In the genomic region with DNA sequence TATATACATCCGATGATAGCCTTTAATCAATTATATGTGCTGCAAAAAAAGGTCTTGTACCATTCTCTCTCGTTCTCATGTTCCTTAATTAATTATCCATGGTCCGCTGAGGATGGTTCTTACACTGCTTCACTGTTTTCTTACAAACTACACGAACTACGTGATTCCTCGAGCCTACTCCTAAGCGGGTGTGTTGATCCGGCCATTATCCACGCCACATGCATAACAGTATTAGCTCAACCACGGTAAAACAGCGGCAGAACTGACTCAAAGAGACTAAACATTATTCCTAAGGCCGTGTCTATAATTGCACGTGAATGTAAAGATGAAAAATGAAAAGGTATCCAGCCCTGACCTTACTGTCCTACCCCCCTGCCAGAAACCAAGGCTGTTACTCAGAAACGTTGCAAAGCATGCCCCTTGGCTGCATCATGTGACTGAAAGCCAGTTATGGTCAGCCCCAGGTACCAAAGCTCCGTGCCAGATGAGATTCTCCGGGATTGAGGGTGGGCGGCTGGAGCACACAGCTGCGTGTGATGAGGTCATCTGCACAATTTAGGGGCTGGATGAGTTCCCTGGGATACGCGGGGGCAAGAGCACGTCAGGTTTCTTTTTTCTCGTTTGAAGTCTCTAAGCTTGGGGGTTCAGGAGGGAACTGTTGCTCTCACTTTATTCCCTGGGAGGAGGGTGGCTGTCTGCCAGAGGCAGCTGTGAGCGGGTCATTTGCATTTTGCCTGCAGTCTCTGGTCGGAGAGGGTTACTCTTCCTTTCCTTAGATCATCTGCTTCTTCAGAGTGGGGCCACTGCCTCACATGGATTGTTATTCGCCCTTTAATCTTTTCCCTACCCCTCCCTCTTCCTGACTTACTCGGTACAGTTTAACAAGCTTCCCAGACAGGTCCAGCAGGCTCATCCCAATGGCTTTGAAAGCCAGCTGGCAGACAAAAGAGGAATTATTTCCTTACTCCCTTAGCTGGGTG, we compare ENCODE assay signal across 9 mouse cellular contexts.
DNase-seq lines count a peak whose midpoint lies in the region; ATAC-seq and TF ChIP-seq lines count a peak whose summit lies in the region.
"Had no signal": no experiment of that assay in that cellular context is flagged by ENCODE, and none has a peak within 500 bp of the region (broad histone marks: within the 10 kb centered on the region; RNA-seq: fewer than 3 reads in every experiment).

No protein-coding gene starts in this region.

- DNase-seq in layer of hippocampus, adult 2 months (ENCODE audit: low spot score in 2 of 2): no peak
- no peak for DNase-seq in layer of hippocampus, adult 8-10 months (ENCODE audit: low spot score in 2 of 2)
- DNase-seq in heart, postnatal 0 days (ENCODE audit: low spot score): peak; percentile 19
- DNase-seq in kidney, postnatal 36 days: peak; percentile 72 to 81
- DNase-seq in midbrain, embryonic 10.5 days (ENCODE audit: low spot score): peak; percentile 80
- DNase-seq in spleen, adult 18-20 months: no peak

- TF ChIP-seq POLR2A in cortical plate, adult 2 months (IDR thresholded peaks at IDR 0.05; ENCODE audit: extremely low read depth, insufficient read depth, low read length): no peak
- no peak for TF ChIP-seq POLR2A in testis, adult 2 months (IDR thresholded peaks at IDR 0.05; ENCODE audit: control insufficient read depth, low read depth, low read length)

- peak overlapping the region; percentile 64 for H3K4me2 ChIP-seq in heart, postnatal 0 days (ENCODE audit: low read depth, low read length)

- 21% methylated on average over 26 of the region's 26 CpGs for WGBS in heart, postnatal 0 days
- WGBS in midbrain, embryonic 10.5 days: 10% methylated on average over 26 of the region's 26 CpGs

- TF ChIP-seq EP300 in heart, postnatal 0 days (IDR thresholded peaks at IDR 0.05; ENCODE audit: low read depth): no peak

- H3K27me3 ChIP-seq in heart, postnatal 0 days (ENCODE audit: control insufficient read depth, insufficient read depth, low read length): no peaks in the 10 kb centered on the region
- H3K27me3 ChIP-seq in midbrain, embryonic 10.5 days (ENCODE audit: low read depth, poor library complexity, severe bottlenecking): peaks cover 5% of the 10 kb centered on the region; the same call in 1 of the 2 replicates
- no peaks in the 10 kb centered on the region for H3K27me3 ChIP-seq in testis, adult 2 months (ENCODE audit: control insufficient read depth, insufficient read depth, low read length)

- H3K27ac ChIP-seq in layer of hippocampus, adult 2 months: no peak overlapping the region
- no peak overlapping the region for H3K27ac ChIP-seq in cortical plate, adult 2 months (ENCODE audit: insufficient read depth, low read length)
- H3K27ac ChIP-seq in heart, postnatal 0 days (ENCODE audit: low read depth): no peak overlapping the region
- peak overlapping the region; percentile 84 for H3K27ac ChIP-seq in midbrain, embryonic 10.5 days (replicated peaks)
- H3K27ac ChIP-seq in testis, adult 2 months (ENCODE audit: control insufficient read depth, insufficient read depth, low read depth, low read length): no peak overlapping the region
- H3K27ac ChIP-seq: macrophage had no signal

- no peaks in the 10 kb centered on the region for H3K36me3 ChIP-seq in heart, postnatal 0 days (replicated peaks; ENCODE audit: control insufficient read depth, insufficient read depth, low read length)
- H3K36me3 ChIP-seq in midbrain, embryonic 10.5 days: no peaks in the 10 kb centered on the region
- H3K36me3 ChIP-seq in testis, adult 2 months (ENCODE audit: control insufficient read depth, insufficient read depth, low read length): no peaks in the 10 kb centered on the region

- no peaks in the 10 kb centered on the region for H3K4me1 ChIP-seq in cortical plate, adult 2 months (ENCODE audit: control insufficient read depth, insufficient read depth, low read length)
- H3K4me1 ChIP-seq in heart, postnatal 0 days (ENCODE audit: control insufficient read depth, insufficient read depth): no peaks in the 10 kb centered on the region
- peaks cover 54% of the 10 kb centered on the region for H3K4me1 ChIP-seq in midbrain, embryonic 10.5 days
- peaks cover 5% of the 10 kb centered on the region; the same call in 1 of the 2 replicates for H3K4me1 ChIP-seq in testis, adult 2 months (ENCODE audit: control insufficient read depth, insufficient read depth, low read length)

- TF ChIP-seq CTCF in layer of hippocampus, adult 2 months (conservative IDR thresholded peaks at IDR 0.05): no peak
- no peak for TF ChIP-seq CTCF in cortical plate, adult 2 months (IDR thresholded peaks at IDR 0.05; ENCODE audit: extremely low read depth, insufficient read depth, low read length)
- TF ChIP-seq CTCF in heart, postnatal 0 days (IDR thresholded peaks at IDR 0.05; ENCODE audit: low read depth): no peak
- TF ChIP-seq CTCF in testis, adult 2 months (IDR thresholded peaks at IDR 0.05; ENCODE audit: control insufficient read depth, insufficient read depth, insufficient replicate concordance, low read depth, low read length): no peak

- peak overlapping the region; percentile 45 for H3K4me3 ChIP-seq in layer of hippocampus, adult 2 months
- H3K4me3 ChIP-seq in cortical plate, adult 2 months (ENCODE audit: insufficient read depth, low read length): 0 out of 2 replicates have a peak overlapping the region, but pooled peaks have one; percentile 0
- peak overlapping the region; percentile 40 for H3K4me3 ChIP-seq in heart, postnatal 0 days (ENCODE audit: low read depth, low read length)
- peak overlapping the region; percentile 50 for H3K4me3 ChIP-seq in midbrain, embryonic 10.5 days
- H3K4me3 ChIP-seq in testis, adult 2 months (ENCODE audit: control insufficient read depth, low read depth, low read length): peak overlapping the region; percentile 5; the same call in 1 of the 2 replicates

- ATAC-seq in heart, postnatal 0 days (ENCODE audit: insufficient read depth, low read depth): peak; percentile 82

- H3K9ac ChIP-seq in heart, postnatal 0 days (replicated peaks; ENCODE audit: low read depth, low read length): peak overlapping the region; percentile 38

- H3K9me3 ChIP-seq in heart, postnatal 0 days (replicated peaks; ENCODE audit: control insufficient read depth, low read length): no peaks in the 10 kb centered on the region
- H3K9me3 ChIP-seq in midbrain, embryonic 10.5 days (replicated peaks): no peaks in the 10 kb centered on the region

Comparison
In these comparisons a context has a peak if more than half of its experiments do, and no peak if none do; other contexts are left out.
1. DNase-seq: peak in heart, postnatal 0 days (single experiment), kidney, postnatal 36 days (2 of 2) and midbrain, embryonic 10.5 days (single experiment); none in layer of hippocampus, adult 2 months (0 of 2), layer of hippocampus, adult 8-10 months (0 of 2) and spleen, adult 18-20 months (0 of 2).
2. H3K4me3 ChIP-seq: peak in every context shown above with its lines; median percentile 50 in midbrain, embryonic 10.5 days; 45 in layer of hippocampus, adult 2 months; 40 in heart, postnatal 0 days; 5 in testis, adult 2 months; 0 in cortical plate, adult 2 months.